Mouse (Mus musculus) kidney, adult 8-10 months (tissue): ENCODE results near the gene Hoxd13.

ENCODE experiments used
- DNase-seq, 2 experiments: peaks; one replicate each; pipeline ENCODE4 v3.0.0; 2022

The Hoxd13 gene

GRCm38 (mm10) chr2:74663291-74663925 is 4.7 kb upstream of the Hoxd13 start:
- peak in 1 of 2 experiments; percentile 75 for DNase-seq

- no peak for DNase-seq
Measured at GRCm38 (mm10) chr2:74666411-74666810, 1.7 kb upstream of the Hoxd13 start.

- DNase-seq = no peak
Measured at GRCm38 (mm10) chr2:74667191-74667841, 794 bp upstream of the Hoxd13 start.

- DNase-seq = no peak
Measured at GRCm38 (mm10) chr2:74668370-74669229, 490 bp downstream of the Hoxd13 start.

- DNase-seq = no peak
Measured at GRCm38 (mm10) chr2:74669230-74669578, 1.1 kb downstream of the Hoxd13 start.

- no peak for DNase-seq
Measured at GRCm38 (mm10) chr2:74669650-74670235, 1.6 kb downstream of the Hoxd13 start.

- DNase-seq = no peak
Measured at GRCm38 (mm10) chr2:74670632-74671188, 2.6 kb downstream of the Hoxd13 start.

- no peak for DNase-seq
Measured at GRCm38 (mm10) chr2:74671847-74672246, 3.7 kb downstream of the Hoxd13 start.

- peak in 1 of 2 experiments; percentile 46 for DNase-seq
Measured at GRCm38 (mm10) chr2:74672481-74673362, 4.6 kb downstream of the Hoxd13 start.

GRCm38 (mm10) chr2:74673835-74674425 is 5.8 kb downstream of the Hoxd13 start:
- peak in 1 of 2 experiments; percentile 0 for DNase-seq

- DNase-seq = no peak
Measured at GRCm38 (mm10) chr2:74674881-74675665, 7.0 kb downstream of the Hoxd13 start, which contains the start of gene Hoxd12. Gene Hoxd12 (plus strand): TSS chr2:74675013.

GRCm38 (mm10) chr2:74675666-74676282 is 7.7 kb downstream of the Hoxd13 start:
- no peak for DNase-seq

GRCm38 (mm10) chr2:74676376-74677052 is 8.4 kb downstream of the Hoxd13 start:
- no peak for DNase-seq

GRCm38 (mm10) chr2:74677106-74677505 is 9.0 kb downstream of the Hoxd13 start:
- DNase-seq = no peak

- no peak for DNase-seq
Measured at GRCm38 (mm10) chr2:74678891-74679595, 10.9 kb downstream of the Hoxd13 start, which contains the start of gene Hoxd11. Gene Hoxd11 (plus strand): TSS chr2:74679557.

- no peak for DNase-seq
Measured at GRCm38 (mm10) chr2:74679596-74679971, 11.5 kb downstream of the Hoxd13 start.

- no peak for DNase-seq
Measured at GRCm38 (mm10) chr2:74679980-74680379, 11.9 kb downstream of the Hoxd13 start.

GRCm38 (mm10) chr2:74680561-74681398 is 12.7 kb downstream of the Hoxd13 start:
- no peak for DNase-seq
